Mouse (Mus musculus) right cerebral cortex, adult 18-20 months (tissue): ENCODE results near the gene AU022252.

Experiments
- DNase-seq: peaks from one replicate; pipeline ENCODE4 v3.0.0; 2022; ENCODE audit warnings: mixed read lengths

AU022252 gene

GRCm38 (mm10) chr4:119188060-119188785 lies 44.3 kb downstream of the AU022252 start:
- DNase-seq = no peak

DNA sequence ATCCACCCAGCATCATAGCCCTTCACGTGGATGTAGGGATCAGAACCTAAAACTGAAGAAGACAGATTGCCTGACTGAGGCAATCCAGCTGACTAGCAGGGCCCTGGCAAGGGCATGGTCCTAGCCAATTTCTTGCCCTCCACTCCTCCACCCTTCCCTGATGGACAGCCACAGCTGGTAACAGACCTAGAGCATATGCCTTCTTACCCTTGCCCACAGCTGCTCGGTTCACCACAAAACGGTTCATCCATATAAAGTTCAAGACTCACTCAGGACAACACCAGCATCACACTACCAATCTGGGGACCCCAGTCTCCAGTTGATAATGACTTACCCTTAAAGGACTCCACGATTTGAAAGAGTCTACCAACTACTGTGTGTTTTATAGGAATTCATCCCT lies 46.7 kb downstream of the AU022252 start:
- DNase-seq = no peak

GRCm38 (mm10) chr4:119183525-119183924 lies 49.0 kb downstream of the AU022252 start:
- no peak for DNase-seq

DNA sequence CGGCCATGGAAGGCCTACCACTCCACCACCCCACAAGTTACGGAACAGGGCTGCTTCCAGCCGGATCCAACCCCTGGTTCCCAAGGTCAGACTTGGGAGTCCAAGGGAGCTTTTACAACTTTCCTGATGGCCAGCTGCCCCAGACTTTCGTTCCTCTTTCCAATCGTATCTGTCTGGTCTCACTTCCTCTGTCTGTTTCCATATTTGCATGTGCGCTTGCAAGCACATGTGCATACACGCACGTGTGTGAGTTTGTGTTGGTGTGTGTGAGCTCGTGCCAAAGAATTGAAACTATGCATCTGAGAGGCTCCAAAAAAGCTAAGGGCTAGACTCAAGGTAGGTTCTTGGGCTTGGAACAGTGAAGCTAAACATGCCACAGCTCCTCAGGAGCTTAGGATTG lies 51.1 kb downstream of the AU022252 start:
- no peak for DNase-seq

- DNase-seq = no peak
Observed at GRCm38 (mm10) chr4:119180133-119180707, 52.3 kb downstream of the AU022252 start.

DNA sequence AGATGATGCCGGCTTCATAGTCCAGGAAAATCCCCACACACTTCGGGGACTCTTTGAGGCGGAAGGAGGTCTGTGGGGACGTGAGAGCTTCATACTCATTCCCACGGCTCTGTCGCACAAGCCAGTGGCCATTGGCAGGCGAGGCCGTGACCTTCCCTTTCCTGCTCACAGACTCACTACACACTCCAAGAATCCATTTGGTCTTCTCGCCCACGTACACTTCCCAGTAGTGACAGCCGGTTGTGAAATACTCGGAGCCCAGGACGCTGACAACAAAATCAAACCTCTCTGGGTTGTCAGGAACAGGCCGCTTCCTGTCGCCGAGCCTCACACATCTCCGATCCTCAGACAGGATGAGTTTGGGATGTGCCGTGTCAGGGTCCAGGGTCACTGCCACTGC lies 54.2 kb downstream of the AU022252 start:
- no peak for DNase-seq

- no peak for DNase-seq
Observed at GRCm38 (mm10) chr4:119177702-119178101, 54.8 kb downstream of the AU022252 start.

DNA sequence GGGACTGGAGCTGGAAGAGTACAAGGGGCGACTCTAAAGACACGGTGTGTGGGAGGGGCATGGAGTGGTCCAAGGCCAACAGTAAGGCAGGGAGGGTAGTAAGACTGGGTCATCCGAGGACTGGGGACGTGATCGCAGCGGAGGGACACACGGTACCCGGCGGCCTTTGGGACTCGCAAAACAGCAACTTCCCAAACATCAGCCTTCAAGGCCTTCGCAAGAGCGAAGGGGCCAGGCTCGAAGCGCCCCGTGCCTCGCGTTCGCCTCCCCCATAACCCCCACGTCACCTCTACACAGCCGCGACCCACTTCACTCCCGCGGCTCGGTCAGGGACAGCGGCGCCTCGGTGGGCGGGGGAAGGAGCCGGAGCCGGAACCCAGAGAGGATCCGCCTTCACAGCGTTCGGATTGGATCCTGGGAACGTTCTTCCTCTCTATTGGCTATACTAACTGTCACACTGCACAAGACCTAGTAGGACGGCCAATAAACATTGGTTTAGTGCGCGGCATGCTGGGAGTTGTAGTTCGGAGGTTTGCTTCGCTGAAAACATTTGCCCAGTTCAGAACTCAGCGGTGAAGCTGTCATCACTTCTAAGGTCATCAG lies 58.6 kb downstream of the AU022252 start, which contains the start of gene Zfp691:
Gene Zfp691 (minus strand): TSS at position 345 of the 603 bp plus-strand sequence.
- peak; percentile 98 for DNase-seq

DNA sequence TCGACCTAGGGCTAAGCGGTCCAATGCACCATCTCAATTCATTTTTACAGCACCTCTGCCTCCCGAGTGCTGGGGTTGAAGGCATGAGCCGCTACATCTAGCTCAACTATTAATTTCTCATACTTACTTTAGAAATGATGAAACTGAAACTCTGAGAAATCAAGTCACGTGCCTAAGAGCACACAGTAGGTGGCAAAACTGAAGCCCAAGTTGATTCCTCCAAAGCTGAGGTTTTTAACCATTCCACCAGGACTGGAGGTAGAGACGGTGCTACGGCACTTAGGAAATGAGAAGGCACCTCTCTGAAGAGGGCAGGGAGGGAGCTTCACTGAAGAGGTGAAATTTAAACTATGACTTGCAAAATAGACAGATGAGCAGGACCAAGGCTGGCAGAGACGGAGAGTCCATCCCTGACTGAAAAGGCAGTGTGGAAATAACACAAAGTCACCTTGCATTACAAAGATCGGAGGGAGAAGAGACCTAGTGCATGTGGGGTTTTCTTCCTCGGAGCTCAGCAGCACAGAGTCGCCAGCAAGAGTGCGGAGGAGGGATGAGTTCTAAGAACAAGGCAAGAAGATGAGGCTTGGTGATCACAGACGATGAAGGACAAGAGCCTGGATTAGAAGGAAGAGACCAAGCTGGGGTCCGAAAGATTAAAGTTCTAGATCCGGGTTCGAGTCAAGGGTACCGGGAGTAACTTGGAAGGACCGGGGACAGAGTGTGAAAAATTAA lies 59.4 kb downstream of the AU022252 start:
- DNase-seq = peak; percentile 35

DNA sequence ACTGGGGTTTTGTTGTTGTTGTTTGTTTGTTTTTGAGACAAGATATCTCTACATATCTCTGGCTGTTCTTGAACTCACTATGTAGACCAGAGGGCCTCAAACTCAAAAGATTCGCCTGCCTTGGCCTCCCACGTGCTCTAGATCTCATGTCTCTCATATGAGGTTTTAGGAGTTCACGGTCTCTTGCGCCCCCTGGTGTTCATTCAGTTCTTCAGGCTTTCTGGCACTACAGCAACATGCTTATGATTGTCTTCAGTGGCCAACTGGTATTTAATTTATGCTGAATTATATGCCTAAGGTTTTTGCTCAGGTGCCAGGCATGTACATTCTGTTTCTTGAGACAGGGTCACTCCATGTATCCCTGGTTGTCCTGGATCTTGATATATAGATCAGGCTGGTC lies 64.8 kb downstream of the AU022252 start:
- DNase-seq = peak; percentile 86

DNA sequence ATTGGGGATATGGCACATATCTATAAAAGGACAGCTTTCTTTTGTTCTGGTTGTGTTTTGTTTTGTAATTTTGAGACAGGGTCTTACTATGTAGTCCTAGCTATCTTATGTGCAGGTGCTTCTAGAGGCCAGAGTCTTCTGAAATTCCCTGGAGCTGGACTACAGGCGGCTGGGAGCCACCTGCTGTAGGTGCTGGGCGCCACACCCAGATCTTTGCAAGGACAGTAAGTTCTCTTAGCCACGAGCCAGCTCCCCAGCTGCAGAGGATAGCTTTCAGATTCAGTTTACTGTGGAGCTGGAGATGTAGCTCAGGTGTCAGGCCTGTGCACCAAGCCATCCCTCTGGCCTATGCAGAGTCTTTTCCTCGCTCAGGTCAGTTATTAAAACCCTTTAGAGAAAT lies 65.4 kb downstream of the AU022252 start:
- DNase-seq = no peak

DNA sequence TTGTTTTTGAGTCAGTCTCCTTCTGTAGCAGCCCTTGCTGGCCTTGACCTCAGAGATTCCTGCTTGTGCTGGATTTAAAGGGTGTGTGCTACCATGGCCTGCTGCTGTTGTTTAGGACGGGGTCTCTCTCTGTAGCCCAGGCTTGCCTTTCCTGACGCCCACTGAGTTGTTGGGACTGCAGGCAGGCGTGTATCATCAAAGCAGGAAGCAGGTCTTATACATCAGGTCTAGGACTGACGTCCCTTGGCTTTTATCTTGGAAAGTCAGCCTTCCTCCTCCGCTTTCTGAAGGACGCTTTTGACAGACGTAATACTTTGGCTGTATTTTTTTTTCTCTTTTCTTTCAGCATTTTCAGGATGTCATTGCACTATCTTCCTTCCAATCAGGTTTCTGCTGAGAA lies 66.6 kb downstream of the AU022252 start:
- no peak for DNase-seq

GRCm38 (mm10) chr4:119162990-119163389 lies 69.5 kb downstream of the AU022252 start:
- DNase-seq = no peak

DNA sequence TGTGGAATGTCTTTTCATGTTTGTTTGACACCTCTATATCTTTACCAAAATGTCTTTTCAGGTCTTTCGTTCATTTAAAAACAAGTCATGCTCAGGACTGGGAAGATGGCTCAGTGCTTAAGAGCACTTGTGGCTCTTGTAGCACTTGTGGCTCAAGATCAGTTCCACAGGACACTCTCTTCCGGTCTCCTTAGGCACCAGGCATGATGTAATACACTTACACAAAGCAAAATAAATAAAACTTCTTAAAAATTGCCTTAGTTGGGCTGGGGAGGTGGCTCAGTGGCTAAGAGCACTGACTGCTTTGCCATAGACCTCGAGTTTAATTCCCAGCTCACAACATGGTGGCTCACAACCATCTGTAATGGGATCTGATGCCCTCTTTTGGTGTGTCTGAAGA lies 71.2 kb downstream of the AU022252 start:
- DNase-seq = no peak

DNA sequence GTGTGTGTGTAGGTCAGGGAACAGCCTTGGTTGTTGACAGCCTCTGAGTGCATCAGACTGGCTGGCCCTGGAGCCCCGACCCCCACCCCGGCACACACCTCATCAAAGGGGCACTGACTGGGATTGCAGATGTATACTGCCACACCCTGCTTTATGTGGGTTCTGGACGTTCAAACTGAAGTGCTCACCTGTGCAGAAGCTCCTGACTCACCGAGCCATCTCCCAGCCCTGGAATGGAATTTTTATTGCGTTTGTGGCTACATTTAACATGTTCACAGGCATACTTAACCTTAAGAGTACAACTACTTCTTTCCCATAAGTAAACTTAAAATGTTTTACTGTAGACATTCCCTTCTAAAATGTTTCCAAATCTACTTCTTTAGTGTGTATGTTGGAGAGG lies 74.6 kb downstream of the AU022252 start:
- no peak for DNase-seq

DNA sequence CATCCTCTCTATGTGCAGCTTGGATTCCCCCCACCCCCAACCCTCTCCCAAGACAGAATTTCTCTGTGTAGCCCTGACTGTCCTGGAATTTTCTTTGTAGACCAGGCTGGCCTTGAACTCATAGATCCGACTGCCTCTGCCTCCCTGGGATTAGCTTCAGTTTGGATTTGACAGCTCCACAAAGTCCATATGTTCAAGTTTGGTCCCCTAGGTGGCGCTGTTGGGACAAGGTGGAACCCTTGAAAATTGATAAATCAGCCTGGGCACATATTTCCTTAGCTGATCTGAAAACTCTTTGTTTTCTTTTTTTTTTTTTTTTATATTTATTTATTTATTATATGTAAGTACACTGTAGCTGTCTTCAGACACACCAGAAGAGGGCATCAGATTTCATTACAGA lies 75.3 kb downstream of the AU022252 start:
- DNase-seq = no peak
